Mouse (Mus musculus): ENCODE measurements around the gene Tcp1.

GRCm38 (mm10) chr17:12875734-12876133 lies 39.8 kb upstream of the Tcp1 start, which contains the start of gene Mrgprh:
- TF ChIP-seq CTCF (IDR thresholded peaks at IDR 0.05; ENCODE audit: low read depth) = no peak
- TF ChIP-seq EP300 (IDR thresholded peaks at IDR 0.05; ENCODE audit: low read depth) = no peak
